Mouse (Mus musculus) E14TG2a.4 (cell line): ENCODE measurements at regions not wholly inside any gene's neighbourhood (a gene's known extent, or its start where the extent isn't known, plus 50 kb on each side); places are given as distances from the start of the nearest gene placed in this dataset.

Source experiments
- CTCF ChIP-seq: conservative IDR thresholded peaks from 2 replicates; pipeline ENCODE4 v1.5.1; 2014; ENCODE audit warnings: low read length
- POU5F1 ChIP-seq: IDR thresholded peaks from 2 replicates; pipeline ENCODE4 v1.6.1; 2014; ENCODE audit warnings: low read length, borderline replicate concordance

- TF ChIP-seq CTCF (no peak), POU5F1 (no peak)
These were observed 121.4 kb upstream of the Klf14 start for GRCm38 (mm10) chr6:31080279-31080678.
